Mouse (Mus musculus) gastrocnemius, postnatal 4 days (tissue): ENCODE results near the gene Amigo2. TPM values are rescaled to one million over a fixed set of nuclear protein-coding genes. Genes with fewer than 3 reads are reported as not detected.

Experiments used
- DNase-seq, 2 experiments: peaks; one replicate each; pipeline ENCODE4 v3.0.0; 2021 to 2022; ENCODE audit warnings: low spot score in 2 of 2, mixed read lengths in 2 of 2
- total RNA-seq, 2 experiments: library from RNA; stranded (reverse); gene quantifications; 2 replicates each; pipeline ENCODE4 v1.2.3; 2021

Amigo2 gene
- total RNA-seq, 2 experiments from 2014 or later: 3.0 to 3.8 TPM

DNA sequence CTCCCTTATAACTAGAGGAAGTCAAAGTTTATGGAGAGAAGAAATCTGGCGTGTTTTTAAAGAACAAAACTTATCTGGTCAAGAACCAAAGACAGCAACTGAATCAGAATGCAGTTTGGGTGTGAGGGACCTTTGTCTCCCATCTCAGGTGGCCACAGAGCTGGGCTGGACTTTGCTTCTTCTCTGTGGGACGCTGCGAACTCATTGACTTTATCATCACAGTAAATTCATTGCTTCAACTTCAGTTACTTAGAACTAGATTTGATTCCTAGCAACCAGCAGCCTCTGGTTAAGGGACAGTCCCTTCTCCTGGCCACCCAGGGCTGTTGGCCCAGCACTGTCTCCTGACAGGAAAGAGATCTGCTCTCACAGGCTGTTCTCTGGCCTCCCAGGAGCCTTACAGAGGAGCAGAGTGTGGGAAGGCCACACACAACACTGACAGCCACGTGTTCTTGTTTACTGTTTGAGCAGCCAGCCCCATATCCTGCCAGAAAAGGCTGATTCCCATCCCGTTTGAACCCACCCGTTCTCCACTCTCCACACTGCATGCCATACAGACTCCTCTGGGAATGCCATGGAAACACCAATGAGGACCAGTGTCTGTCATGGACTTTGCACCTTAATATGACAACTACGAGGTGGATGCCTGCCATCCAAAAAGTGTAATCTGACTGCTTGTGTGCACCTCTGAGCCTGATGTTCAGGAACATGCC, 25.1 kb upstream of the Amigo2 start:
- DNase-seq: no peak

DNA sequence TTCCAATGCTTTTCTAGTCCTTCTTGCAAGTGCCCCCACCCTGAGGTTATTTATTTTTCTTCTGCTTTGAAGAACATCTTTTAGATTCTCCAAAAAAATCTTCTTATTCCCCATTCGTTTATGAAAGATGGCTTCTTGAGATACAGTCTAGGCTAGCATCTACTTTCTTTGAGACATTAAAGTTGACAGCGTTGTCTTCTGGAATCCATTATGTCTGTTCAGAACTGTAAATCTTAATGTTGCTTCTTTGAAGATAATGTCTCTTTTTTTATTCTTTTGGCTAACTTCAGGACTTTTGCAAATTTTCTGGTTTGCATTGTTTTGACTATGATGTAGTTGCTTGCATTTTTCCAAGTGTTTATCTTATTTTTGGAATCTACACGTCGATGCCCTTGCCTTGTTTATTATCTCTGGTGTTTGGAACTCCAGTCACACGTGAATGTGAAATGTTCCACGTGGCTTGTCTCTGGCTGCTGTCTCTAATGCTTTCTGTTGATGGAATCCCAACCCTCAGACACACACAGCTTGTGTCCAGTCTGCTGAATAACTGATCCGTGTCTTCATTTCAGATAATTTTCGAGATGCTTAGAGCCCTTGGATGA, 20.1 kb upstream of the Amigo2 start:
- no peak for DNase-seq

DNA sequence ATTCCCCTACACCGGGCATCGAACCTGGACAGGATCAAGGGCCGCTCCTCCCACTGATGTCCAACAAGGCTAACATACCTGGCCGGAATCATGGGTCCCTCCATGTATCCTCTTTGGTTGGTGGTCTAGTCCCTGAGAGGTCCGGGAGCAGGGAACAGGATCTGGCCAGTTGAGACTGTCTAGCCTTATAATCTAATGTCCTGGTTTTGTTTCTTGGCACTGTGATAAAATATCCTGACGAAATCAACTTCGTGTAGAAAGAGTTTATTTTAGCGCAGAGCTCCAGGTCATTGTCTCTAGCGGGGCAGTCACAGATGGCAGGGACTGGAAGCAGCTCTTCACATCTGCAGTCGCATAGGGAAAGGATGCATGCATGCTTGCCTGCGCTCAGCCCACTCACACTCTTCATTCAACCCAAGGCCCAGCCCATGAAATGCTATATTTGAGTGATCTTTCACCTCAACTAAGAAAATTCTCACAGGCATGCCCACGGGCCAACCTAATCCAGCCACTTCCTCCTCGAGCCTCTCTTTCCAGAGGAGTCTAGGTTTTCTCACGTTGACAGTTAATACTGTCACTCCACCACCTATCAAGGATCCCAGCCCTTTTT, 19.3 kb upstream of the Amigo2 start:
- no peak for DNase-seq

DNA sequence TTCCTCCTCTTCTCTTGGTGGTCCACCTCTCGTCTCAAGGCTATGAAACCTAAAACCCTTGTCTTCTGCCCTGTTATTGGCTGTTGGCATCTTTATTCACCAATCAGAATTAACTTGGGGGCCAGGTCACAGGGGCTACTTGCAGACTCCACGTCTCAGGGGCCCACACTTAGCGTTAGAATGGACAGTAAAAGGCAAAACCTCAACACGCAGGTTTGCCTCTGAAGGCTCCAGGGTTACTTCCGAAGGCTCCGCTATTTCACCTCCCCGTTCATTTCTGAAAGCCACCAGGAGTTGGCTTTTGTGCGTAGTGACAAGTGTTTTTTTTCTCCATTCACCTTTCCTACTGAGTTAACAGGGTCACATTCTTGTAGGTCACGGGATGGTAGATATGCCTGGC, 15.2 kb upstream of the Amigo2 start:
- DNase-seq: no peak

DNA sequence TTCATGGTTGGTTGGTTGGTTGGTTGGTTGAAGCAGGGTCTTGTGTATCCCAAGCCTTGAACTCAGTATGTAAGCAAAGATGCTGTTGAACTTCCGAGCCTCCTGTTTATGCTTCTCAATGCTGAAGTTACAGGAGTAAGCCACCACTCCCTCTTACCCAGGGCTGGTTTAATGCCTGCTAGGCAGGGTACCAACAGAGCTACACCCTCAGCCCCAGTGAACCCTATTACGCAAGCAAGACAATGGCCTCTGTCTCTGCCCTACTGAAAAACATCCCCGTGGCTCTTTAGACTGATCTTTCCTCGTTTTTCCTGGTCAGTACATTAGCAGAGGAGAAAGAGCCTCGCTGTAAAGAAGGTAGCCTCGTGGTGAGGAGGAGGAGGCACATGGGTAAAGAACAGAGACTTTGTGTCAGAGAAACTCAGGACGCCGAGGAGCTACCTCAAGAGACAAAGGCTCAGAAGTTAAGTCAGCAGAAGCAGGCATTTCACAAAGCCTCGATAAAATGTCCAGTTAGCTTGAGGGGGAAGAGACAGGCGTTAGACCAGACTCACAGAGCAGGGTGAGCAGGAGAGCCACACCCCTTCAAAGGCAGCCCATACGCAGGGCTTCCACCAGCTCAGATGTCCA, 13.0 kb upstream of the Amigo2 start:
- DNase-seq: no peak

DNA sequence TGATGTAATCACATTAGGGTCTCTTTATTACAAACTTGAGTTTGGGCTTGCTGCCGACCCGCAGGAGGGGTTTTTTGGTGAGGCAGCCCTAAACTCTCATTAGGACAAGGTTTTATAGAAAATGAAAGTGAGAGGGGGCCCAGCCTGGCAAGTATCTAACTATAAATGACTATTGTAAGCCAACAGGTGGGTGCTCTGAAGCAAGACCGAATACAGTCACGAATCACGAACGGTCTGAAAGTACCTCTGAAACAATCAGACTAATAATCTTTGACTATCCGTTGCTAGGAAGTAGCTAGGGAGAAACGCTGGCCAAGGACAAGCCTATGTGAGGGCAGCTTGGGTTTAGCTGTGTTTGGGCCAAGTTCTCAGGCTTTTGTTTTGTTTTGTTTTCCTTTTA, 12.2 kb upstream of the Amigo2 start:
- DNase-seq: no peak

DNA sequence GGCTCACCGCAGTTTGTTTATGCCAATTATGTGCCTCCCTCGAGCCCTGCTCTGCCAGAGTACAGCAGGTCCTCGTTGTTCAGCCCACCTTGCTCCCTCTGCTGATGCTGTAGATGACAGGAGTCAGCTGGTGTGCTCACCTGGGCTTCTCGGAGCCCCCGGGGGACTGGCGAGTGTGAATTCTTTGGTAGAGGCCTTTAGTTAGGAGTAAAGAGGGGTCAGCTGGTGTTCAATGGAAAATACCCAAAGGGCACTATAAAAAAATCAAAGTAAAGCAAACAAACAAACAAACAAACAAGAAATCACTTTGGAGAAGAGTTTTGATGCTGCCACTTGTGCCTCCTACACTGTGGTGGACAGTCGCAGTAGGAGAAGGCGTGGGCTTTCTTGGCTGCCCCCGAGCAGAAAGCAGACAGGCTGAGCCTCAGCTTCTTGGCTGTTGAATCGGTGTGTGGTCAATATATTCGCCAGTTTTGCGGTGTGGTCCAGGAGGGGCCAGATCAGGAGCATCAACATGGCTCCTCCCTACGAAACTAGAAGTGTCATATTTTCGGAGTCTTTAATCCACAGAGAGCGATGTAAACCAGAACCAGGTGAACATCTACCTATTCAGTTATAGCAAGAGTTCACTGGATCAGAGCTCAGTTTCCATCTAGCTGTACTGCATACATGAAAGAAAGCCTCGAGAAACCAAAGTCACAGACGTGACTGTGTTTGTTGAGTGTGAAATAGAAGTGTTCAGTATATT, 11.6 kb upstream of the Amigo2 start:
- no peak for DNase-seq

DNA sequence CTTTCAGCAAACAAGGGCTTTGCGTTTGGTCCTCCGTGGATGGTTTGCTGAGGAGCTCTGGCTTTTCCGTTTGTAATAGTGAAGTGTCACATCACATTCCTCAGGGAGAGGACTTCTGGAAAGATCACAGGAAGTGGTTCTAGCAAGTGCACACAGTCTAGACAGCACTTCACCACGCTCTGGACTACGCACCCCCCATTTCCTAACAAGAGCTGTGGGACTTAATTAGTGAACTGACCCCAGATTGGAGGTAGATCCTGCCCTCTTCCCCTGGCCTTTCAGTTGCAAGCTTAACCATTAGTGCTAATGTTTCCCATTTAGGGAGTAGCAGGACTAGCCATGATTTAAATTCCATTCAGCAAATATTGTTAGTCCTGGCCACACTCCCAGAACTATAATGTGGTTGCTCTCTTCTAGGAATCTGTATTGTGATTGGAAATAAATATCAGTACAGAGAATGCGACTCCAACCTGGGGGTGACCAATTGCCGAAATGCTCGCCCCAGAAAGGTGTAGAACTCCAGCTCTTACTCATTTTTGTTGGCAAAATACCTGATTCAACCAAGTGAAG, 10.2 kb upstream of the Amigo2 start:
- no peak for DNase-seq

DNA sequence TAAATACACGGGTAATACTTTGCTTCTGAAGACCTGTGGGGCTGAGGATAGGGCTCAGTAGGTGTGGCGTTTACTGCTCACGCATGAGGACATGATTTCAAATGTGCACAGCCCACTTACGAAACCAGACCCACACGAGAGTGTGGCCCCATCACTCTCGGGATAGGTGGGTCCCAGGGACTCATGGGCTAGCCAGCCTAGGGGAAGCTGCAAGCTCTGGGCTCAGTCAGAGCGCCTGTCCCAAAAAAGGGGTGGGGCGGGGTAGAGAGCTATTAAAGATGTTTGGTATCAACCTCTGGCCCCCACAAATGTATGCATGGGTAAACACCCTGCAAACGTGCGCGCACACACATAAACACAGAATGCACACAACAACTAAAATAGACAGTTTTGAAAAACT, 9.3 kb upstream of the Amigo2 start:
- no peak for DNase-seq

DNA sequence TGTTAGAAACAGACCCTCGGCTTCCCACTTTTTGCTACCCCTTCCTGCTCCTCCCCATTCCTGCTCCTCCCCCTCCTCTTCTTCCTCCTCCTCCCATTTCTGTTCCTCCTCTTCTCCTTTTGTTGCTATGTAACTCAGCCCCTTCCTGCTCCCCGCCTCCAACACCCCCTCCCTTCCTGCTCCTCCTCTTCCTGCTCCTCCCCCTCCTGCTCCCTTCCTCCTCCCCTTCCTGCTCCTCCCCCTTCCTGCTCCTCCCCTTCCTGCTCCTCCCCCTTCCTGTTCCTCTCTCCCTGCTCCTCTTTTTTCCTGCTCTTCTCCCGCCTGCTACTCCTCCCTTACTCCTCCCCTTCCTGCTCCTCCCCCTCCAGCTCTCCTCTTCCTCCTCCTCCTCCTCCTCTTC, 8.7 kb upstream of the Amigo2 start:
- no peak for DNase-seq

DNA sequence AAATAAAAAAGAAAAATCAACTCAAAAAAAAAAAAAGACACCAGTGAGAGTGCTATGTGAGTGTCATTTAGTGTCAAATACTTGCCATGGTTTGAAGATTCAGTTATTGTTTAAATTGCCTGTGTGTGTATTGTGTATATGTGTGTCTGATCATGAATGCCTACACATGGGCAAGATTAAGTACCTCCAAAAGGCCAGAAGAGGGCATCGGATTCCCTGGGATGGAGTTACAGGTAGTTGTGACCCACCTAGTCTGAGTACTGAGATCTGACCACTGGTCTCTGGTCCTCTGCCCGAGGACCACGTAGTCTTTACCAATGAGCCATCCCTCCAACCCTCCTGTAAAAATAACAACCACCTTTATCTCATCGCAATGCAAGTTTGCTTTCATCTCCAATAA, 7.3 kb upstream of the Amigo2 start:
- DNase-seq: no peak

DNA sequence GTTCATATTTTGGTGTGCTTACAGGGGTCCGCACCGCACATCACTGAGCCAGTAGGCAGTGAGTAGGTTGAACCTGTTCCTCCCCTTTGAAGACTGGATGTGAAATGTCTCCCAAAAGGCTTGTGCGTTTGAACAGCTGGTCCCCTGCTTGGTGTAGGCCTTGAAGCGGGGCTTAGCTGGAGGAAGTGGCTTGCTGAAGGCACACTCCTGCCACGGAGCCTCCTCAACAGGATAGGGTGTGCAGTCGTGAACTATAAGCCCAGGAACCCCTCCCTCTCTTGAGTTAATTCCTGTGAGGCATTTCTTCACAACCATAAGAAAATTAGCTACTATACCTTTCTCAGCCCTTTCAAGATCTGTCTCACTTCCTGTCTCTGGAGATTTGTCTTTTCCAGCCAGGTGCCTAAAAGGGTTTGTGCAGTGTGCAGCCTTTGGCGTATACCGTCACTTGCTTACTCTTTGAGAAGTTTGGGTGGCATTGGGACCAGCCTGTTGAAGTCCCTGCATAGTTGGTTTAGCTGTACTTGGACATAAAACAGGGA, 5.5 kb upstream of the Amigo2 start:
- no peak for DNase-seq

DNA sequence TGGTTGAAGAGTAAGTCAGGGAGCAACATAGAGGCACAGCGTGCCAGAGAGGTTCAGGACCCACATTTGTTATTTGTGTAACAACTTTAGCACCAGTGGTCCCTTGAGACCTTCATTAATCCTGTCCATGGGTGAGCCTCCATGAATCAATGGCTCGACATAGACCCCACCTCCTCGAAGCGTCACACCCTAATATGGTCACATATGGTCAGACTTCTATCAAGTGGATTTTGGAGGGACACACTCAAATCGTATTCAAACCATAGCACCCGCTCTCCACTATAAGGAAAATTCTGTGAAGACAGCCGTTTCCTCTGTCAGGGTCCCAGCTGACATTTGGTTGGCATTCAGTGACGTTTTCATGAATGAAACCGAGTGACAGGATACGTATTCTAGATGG, 2.2 kb upstream of the Amigo2 start:
- DNase-seq: no peak

DNA sequence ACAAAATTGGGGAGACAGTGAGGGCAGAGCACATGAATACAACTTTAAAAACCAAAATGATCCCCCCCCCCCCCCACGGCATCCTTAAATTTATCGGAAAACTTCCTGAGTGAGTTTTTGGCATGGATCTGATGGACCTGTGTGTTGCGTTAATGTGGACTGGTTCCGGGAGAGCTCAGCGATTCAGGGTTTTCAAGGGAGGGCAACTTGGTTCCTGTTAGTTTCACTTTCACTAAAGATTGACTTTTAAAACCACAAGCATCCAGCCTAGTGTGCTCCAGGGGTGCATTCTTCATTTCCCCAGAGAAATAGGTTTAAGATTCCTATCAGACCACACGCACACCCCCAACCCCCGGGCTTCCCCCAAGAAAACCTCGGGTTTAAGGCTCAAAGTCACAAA, 1.2 kb upstream of the Amigo2 start:
- DNase-seq: no peak

DNA sequence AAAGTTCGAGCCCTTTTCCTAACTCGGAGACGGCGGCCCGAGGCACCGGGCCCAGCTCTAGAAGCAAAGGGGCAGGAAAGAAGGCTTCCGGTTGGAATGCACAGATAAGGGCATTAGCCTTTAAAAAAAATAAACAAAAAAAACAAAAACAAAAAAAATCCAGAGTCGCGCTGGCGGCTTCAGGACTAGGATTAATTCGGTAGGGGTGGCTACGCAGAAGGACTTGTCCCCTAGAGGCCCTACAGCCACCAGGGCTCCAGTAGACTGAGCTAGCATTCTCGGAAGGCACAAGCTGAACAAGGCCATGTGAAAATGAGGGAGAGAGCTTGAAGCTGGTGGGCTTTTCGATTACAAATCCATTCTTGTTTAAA, 689 bp upstream of the Amigo2 start:
- DNase-seq: no peak

DNA sequence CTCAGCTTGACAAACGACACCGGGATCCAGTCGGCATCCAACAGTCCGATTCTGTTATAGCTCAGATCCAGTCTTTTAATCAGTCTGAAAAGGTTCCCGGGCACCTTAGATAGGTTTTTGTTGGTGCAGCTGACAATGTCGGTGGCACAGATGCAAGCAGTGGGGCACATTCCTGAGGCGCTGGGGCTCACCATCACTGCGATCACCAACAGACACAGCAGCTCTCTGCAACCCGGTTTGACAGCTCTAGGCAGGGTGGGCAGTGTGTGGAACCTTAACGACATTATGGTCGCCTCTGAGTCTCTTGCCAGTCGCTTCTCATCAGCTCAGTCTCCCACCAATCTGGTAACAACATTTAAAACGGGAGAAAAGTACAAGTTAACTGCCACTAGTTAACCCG, 831 bp downstream of the Amigo2 start:
- no peak for DNase-seq

DNA sequence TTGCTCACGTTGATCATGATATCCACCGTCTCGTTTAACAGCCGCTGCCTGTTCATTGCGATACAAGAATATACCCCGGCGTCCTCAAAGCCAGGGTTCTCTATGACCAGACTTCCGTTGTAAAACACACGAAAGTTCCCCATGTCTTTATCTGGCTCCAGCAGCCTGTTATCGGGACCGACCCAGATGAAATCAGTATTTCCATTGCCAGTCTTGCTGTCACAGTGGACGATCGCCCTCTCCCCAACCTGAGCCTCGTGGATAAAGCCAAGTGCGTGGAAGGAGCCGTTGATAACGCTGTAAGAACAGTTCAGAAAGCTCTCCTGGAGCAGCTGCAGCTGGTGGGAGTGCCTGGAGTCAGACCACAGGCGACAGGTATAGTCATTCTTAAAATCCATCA, 1.7 kb downstream of the Amigo2 start:
- no peak for DNase-seq

DNA sequence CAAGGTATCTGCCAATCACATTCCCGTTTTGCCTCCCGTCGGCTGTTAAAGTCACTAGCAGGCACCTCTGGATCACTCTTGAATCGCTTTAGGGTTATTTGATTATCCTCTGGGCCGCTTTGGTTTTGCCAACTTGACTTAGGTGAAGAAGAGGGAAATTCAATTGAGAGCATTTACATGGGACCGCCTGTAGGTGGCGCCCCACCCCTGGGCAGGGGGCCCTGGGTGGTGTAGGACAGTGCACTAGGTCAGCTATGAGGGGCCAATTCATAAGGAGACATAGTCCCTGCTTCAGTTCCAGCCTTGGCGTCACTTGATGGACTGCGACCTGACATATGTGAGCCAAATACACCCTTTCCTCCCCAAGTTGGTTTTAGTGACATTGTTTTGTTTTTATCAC, 10.1 kb downstream of the Amigo2 start:
- DNase-seq: no peak

DNA sequence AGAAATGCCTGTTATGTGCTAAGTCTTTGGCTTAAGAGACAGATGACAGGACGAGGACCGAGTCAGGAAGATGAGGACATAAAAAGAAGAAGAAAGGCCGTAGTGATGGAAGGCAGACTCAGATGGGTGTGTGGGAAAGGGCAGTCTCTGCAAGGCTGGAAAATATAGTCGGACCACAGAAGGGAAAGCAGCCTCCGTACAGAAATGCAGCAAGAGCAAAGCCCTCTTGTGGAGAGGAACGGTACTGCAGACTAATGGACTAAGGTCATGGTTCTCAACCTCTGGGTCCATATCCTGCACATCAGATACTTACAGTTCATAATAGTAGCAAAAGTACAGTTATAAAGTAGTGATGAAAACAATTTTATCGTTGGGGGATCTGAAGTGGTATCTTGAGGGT, 11.9 kb downstream of the Amigo2 start:
- DNase-seq: peak; percentile 38 to 62

DNA sequence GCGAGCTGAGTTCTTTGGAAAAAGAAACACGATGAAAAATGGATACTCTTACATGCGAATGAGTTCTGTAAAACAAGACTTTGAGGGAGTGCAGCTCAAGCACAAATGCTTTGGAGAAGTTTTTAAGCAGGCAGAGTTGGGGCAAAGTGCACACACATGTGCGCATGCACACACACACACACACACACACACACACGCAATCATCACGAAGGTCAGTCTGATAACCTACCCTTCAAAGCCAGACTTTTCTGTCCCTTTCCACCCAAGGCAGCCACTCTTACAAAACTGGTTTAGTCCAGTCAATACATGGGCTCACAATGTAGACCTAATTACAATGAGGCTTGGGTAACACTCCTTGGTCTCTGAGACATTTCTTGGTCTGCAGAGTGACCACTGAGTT, 13.0 kb downstream of the Amigo2 start:
- DNase-seq: no peak

DNA sequence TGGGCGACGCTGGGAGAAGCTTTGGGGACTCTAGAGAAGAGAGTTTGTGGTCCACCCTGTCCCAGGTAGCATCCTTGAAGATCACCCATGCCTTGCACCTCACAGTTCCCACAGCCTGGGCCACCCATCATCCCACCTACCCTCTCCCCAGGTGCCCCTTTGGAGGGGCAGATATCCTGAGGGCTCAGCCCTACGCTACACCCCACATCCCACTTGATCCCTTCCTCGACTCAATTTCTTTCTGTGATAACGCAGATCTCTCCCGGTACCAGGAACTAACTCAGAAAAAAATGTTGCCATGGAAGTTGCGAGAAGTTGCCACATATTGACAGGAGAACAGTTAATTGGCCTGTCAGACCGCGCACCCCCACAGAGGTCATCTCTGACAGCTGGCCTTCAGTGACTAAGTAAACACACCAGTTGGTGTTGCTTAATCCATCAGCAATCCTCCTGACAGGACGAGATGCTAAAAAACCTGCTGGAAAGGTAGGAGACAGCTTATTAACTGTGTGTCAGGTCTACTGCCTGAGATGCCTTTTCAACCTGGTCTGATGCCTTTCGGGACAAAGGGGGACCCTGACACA, 17.5 kb downstream of the Amigo2 start:
- DNase-seq: no peak
